Mouse (Mus musculus) embryonic fibroblast, embryonic 13.5 days (primary cell): Measurements from ENCODE around the gene Gm5478. TPM values are rescaled to one million over a fixed set of nuclear protein-coding genes. Genes with fewer than 3 reads are reported as not detected.
"Not testable (repeated sequence)": the region's sequence is repeated elsewhere in the genome, so short reads cannot be mapped to it uniquely, and the experiment has no call there.

Experiments
- H3K27ac ChIP-seq: 2 replicates; pipeline ENCODE4 v1.5.1; 2012; ENCODE audit warnings: low read length, control low read depth, inconsistent platforms; ENCODE audit not compliant: insufficient read depth
- H3K4me1 ChIP-seq: 2 replicates; pipeline ENCODE4 v1.6.1; 2011; ENCODE audit warnings: low read length; ENCODE audit not compliant: control insufficient read depth, insufficient read depth
- H3K4me3 ChIP-seq: 2 replicates; pipeline ENCODE4 v1.5.1; 2011; ENCODE audit warnings: mild to moderate bottlenecking, control low read depth, low read length; ENCODE audit not compliant: insufficient read depth
- CTCF ChIP-seq: IDR thresholded peaks from 2 replicates; pipeline ENCODE4 v1.5.1; 2011; ENCODE audit warnings: mild to moderate bottlenecking, control low read depth, low read length, moderate library complexity, borderline replicate concordance; ENCODE audit not compliant: insufficient read depth
- POLR2A ChIP-seq: IDR thresholded peaks from 2 replicates; pipeline ENCODE4 v1.6.1; 2011; ENCODE audit warnings: low read depth, mild to moderate bottlenecking, control low read depth, low read length, moderate library complexity
- polyA plus RNA-seq: library from polyadenylated mRNA; stranded (reverse); fragments of >200 nt; gene quantifications from 2 replicates; pipeline ENCODE4 v1.2.4, GENCODE M21; 2011; ENCODE audit warnings: low read depth; ENCODE audit not compliant: missing spikeins, insufficient read length

Gene Gm5478
- not detected in 2 replicates for polyA plus RNA-seq

DNA sequence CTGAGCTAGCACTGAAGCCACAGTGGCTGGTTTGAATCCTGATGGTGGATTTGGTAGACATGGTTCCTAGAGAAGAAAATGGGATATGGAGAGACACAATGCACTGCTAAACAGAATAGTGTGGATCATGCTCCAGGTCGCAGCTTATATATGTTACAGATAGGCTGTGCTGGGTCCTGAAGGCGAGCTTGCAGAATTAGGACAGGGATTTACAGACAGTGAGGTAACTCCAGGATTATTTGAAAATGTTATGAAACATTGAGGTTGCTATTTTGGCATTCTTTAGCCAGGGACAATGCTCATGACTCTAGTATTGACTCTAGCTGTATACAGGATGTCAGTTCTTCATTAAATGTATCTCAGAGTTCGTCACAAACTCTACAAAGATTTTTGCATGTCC lies at the start of gene Gm5478:
Gm5478 (minus strand) TSS at position 101 of the 400 bp plus-strand sequence.
- Histone ChIP-seq H3K27ac (no peak within 1 kb of the TSS), H3K4me1 (no peaks in the 10 kb centered on the region), H3K4me3 (no peak within 1 kb of the TSS)
- TF ChIP-seq POLR2A (no peak), CTCF (no peak)

GRCm38 (mm10) chr15:101694207-101694606 lies 47.0 kb upstream of the Gm5478 start, which contains the start of gene Krt6a:
TSS of gene Krt6a (minus strand) at chr15:101694307.
- TF ChIP-seq POLR2A (no peak), CTCF (no peak)
- Histone ChIP-seq H3K4me1 (no peaks in the 10 kb centered on the region), H3K4me3 (no peak within 1 kb of the TSS), H3K27ac (no peak within 1 kb of the TSS)

DNA sequence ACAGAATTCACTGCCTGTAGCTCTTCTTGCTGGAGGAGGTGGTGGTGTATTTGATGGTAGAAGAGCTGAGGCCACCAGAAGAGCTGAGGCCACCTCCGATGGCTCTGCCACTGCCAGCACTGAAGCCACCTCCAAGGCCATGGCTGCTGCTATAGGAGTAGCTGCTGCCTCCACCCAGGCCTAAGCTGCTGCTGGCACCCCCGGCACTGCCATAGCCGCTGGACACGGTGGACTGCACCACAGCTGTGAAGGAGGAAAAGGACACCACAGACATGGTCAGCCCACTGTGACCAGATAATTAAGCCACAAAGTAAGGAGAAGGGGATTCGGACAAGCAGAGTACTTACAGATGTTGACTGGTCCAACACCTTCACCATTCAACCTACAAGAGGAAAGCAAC lies 43.3 kb upstream of the Gm5478 start:
- H3K4me1 ChIP-seq, H3K4me3 ChIP-seq, H3K27ac ChIP-seq: not testable (repeated sequence)

- TF ChIP-seq CTCF: no peak
- TF ChIP-seq POLR2A: no peak
- no peak overlapping the region for H3K27ac ChIP-seq
- no peak overlapping the region for H3K4me3 ChIP-seq
- no peaks in the 10 kb centered on the region for H3K4me1 ChIP-seq
Observed at GRCm38 (mm10) chr15:101688161-101688560, 41.0 kb upstream of the Gm5478 start.

GRCm38 (mm10) chr15:101680187-101680586 lies 33.0 kb upstream of the Gm5478 start, which contains the start of gene Krt6b:
TSS of gene Krt6b (minus strand) at chr15:101680287.
- no peak for TF ChIP-seq POLR2A
- TF ChIP-seq CTCF: no peak
- Histone ChIP-seq H3K4me1 (no peaks in the 10 kb centered on the region), H3K27ac (no peak within 1 kb of the TSS), H3K4me3 (no peak within 1 kb of the TSS)

DNA sequence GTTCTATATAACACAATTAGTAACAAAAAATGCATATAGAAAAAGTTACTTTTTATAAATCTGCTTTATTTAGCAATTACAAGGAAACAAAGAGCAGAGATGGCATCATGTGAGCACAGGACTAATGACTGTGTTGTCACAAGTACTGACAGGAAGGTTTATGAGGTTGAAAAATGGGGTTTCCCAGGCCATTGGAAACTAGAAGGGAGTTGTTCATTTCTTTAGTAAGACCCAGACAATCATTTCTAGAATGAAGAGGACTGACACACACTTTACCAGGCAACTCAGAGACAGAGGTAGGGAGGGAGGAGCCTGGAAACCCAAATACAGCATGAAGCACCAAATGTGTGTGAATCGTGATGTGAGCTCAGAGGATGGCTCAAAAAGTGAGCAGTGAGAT lies 28.8 kb upstream of the Gm5478 start:
- no peak for TF ChIP-seq POLR2A
- no peak for TF ChIP-seq CTCF
- H3K4me3 ChIP-seq: no peak overlapping the region
- H3K4me1 ChIP-seq: no peaks in the 10 kb centered on the region
- no peak overlapping the region for H3K27ac ChIP-seq

DNA sequence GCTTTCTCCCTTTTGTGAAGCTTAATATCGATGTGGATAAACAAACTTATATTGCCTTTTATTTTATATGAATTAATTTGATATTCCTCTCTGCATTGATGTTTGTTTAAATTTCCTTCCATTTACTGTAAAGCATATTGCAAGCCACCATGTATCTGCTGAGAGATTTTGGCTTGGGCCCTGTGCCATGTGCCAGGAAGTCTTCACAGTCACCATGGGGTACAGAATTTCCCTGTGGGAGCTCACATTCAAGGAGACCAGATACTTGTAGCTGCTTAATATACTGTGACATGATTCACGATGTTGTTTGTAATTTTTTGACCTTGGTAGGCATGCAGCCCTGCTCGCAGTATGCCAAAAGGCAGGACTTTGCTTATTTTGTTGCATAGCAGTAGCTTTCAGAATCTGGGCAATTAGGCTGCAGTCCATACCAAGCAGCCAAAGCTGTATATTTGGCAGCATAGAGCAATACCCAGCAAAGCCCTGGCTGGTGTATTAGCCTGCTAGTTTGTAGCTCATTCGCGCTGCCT lies 5.6 kb upstream of the Gm5478 start:
- Histone ChIP-seq H3K4me1 (no peaks in the 10 kb centered on the region), H3K27ac (no peak overlapping the region), H3K4me3 (no peak overlapping the region)
- TF ChIP-seq POLR2A (no peak), CTCF (no peak)

- H3K4me1 ChIP-seq: no peaks in the 10 kb centered on the region
- H3K4me3 ChIP-seq: no peak within 1 kb of the TSS
- H3K27ac ChIP-seq: no peak within 1 kb of the TSS
- TF ChIP-seq CTCF (no peak), POLR2A (no peak)
Observed at GRCm38 (mm10) chr15:101627884-101628283, 19.3 kb downstream of the Gm5478 start, which contains the start of gene Gm5414. TSS of gene Gm5414 (minus strand) at chr15:101628188.

- no peak overlapping the region for H3K4me3 ChIP-seq
- TF ChIP-seq POLR2A (no peak), CTCF (no peak)
Observed at GRCm38 (mm10) chr15:101599123-101599522, 48.1 kb downstream of the Gm5478 start.

More at GRCm38 (mm10) chr15:101599123-101599522, 48.1 kb downstream of the Gm5478 start:
- Histone ChIP-seq H3K4me1 (no peaks in the 10 kb centered on the region), H3K27ac (no peak overlapping the region)

Other genes with a start within 250 kb of the Gm5478 start
- gene Krt7, start 236.3 kb downstream of the Gm5478 start, polyA plus RNA-seq: 0.98 and 1.8 TPM in 2 replicates
- not detected in 2 replicates for gene Krt87, start 208.6 kb downstream of the Gm5478 start, polyA plus RNA-seq
- gene Krt88, start 199.6 kb downstream of the Gm5478 start, polyA plus RNA-seq: not detected in 2 replicates
- gene Krt81, start 183.6 kb downstream of the Gm5478 start, polyA plus RNA-seq: not detected in 2 replicates
- gene Krt86, start 173.9 kb downstream of the Gm5478 start, polyA plus RNA-seq: not detected in 2 replicates
- gene Krt83, start 155.9 kb downstream of the Gm5478 start, polyA plus RNA-seq: not detected in 2 replicates
- gene Gm49425, start 130.1 kb downstream of the Gm5478 start, polyA plus RNA-seq: not detected in 2 replicates
- gene Krt84, start 114.6 kb downstream of the Gm5478 start, polyA plus RNA-seq: not detected in 2 replicates
- gene Krt82, start 96.7 kb downstream of the Gm5478 start, polyA plus RNA-seq: not detected in 2 replicates
- not detected in 2 replicates for gene Krt90, start 84.4 kb downstream of the Gm5478 start, polyA plus RNA-seq
- gene Krt75, start 73.5 kb downstream of the Gm5478 start, polyA plus RNA-seq: not detected in 2 replicates
- gene Gm5414, start 19.2 kb downstream of the Gm5478 start, polyA plus RNA-seq: not detected in 2 replicates
- not detected in 2 replicates for gene Krt6b, start 32.9 kb upstream of the Gm5478 start, polyA plus RNA-seq
- not detected in 2 replicates for gene Krt6a, start 46.9 kb upstream of the Gm5478 start, polyA plus RNA-seq
- not detected in 2 replicates for gene Krt5, start 65.5 kb upstream of the Gm5478 start, polyA plus RNA-seq
- not detected in 2 replicates for gene Krt71, start 95.7 kb upstream of the Gm5478 start, polyA plus RNA-seq
- gene Krt72, start 139.1 kb upstream of the Gm5478 start, polyA plus RNA-seq: not detected in 2 replicates
- gene Krt73, start 155.0 kb upstream of the Gm5478 start, polyA plus RNA-seq: not detected in 2 replicates
- not detected in 2 replicates for gene Krt2, start 170.8 kb upstream of the Gm5478 start, polyA plus RNA-seq
- gene Krt1, start 203.4 kb upstream of the Gm5478 start, polyA plus RNA-seq: not detected in 2 replicates
- not detected in 2 replicates for gene Krt77, start 222.3 kb upstream of the Gm5478 start, polyA plus RNA-seq
- gene Krt76, start 245.5 kb upstream of the Gm5478 start, polyA plus RNA-seq: not detected in 2 replicates